In the genomic region with DNA sequence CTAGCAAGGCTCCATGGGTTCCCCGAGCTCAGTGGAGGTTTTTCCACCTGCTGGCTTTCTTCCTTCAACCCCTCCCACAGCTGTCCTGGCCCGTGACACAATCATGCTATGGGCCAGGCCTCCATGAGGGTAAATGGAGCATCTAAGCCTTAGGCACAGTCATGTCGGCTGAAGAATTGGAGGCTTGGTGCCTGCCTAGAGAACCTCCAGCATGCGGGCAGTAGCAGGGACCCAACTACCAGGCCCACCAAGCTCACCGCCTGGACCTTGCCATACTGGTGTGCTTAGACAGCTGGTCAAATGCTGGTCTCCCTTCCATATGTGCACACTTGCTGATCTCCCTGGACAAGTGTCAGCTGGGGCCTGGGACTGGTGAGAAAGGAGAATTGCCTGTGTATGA, we compare ENCODE assay signal across 23 mouse cellular contexts.
"Had no signal": no experiment of that assay in that cellular context is flagged by ENCODE, and none has a peak within 500 bp of the region (broad histone marks: within the 10 kb centered on the region; RNA-seq: fewer than 3 reads in every experiment).

No protein-coding gene starts in this region.

- H3K4me2 ChIP-seq: limb, embryonic 13.5 days; liver, embryonic 12.5 days; liver, embryonic 15.5 days; lung, embryonic 15.5 days; midbrain, embryonic 13.5 days had no signal

- ATAC-seq: liver, embryonic 12.5 days; midbrain, embryonic 13.5 days; midbrain, embryonic 16.5 days had no signal

- H3K4me3 ChIP-seq: layer of hippocampus, adult 2 months; limb, embryonic 10.5 days; limb, embryonic 13.5 days; liver, embryonic 12.5 days; liver, embryonic 15.5 days; lung, embryonic 15.5 days; megakaryocyte, embryonic 14.5 days; midbrain, embryonic 10.5 days; midbrain, embryonic 13.5 days; myocyte had no signal

- H3K9ac ChIP-seq: limb, embryonic 13.5 days; liver, embryonic 12.5 days; liver, embryonic 15.5 days; lung, embryonic 15.5 days had no signal

- H3K9me3 ChIP-seq: limb, embryonic 10.5 days; limb, embryonic 13.5 days; liver, embryonic 12.5 days; liver, embryonic 15.5 days; lung, embryonic 15.5 days; megakaryocyte, embryonic 14.5 days; midbrain, embryonic 10.5 days; midbrain, embryonic 13.5 days had no signal

- H3K27me3 ChIP-seq: limb, embryonic 13.5 days; lung, embryonic 15.5 days had no signal

- H3K36me3 ChIP-seq: limb, embryonic 10.5 days; liver, embryonic 15.5 days; lung, embryonic 15.5 days; midbrain, embryonic 13.5 days had no signal

- H3K27ac ChIP-seq: kidney, postnatal 0 days; layer of hippocampus, adult 2 months; limb, embryonic 10.5 days; limb, embryonic 13.5 days; liver, embryonic 12.5 days; liver, embryonic 15.5 days; lung, embryonic 15.5 days; midbrain, embryonic 10.5 days; midbrain, embryonic 13.5 days had no signal

- DNase-seq: kidney, postnatal 25 days; layer of hippocampus, adult 9-11 months; liver; lung, adult 18-20 months; lung, postnatal 10 days; lung, postnatal 36 days; right cerebral cortex, adult 18-20 months; right cerebral cortex, postnatal 14 days; right cerebral cortex, postnatal 4 days; thymus, adult 18-20 months; thymus, postnatal 36 days had no signal
